Mouse (Mus musculus): ENCODE data around the gene Zc3h7b. TPM values are rescaled to one million over a fixed set of nuclear protein-coding genes. Genes with fewer than 3 reads are reported as not detected.
"Not testable (repeated sequence)": the region's sequence is repeated elsewhere in the genome, so short reads cannot be mapped to it uniquely, and the experiment has no call there.

Zc3h7b gene
- polyA plus RNA-seq (2016; fragmentation: Nextera tagmentation; extraction: Ambion mirVana): 51.7 and 57.5 TPM in 2 replicates

DNA sequence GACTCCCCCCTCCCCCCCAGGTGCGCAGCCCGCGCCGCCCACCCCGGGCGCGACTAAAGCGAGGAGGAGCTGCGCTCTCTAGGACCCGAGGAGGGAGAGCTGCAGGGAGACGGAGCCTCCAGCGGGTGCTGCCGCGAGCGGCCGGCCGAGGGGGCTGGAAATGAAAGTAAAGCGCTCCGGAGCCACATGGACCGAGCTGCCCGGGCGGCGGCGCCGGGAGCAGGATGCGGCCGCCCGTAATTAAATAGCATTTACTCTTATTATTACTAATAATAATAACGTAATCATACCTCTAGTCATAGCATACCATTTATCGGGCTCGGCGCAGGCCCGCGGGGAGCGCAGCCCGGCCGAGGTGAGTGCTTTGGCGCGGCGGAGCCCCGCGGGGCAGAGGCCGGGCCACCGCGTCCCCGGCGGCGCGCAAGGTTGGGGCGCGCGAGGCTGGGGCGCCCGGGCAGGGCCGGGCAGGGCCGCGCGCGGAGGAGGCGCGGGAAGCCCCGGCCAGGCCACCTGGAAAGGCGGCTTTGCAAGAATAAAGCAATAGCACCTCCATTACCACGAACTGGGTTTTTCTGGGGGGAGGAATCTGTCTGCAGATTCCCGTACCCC, at the start of gene Zc3h7b, which contains the start of gene Rangap1:
TSS of gene Zc3h7b (plus strand) at position 66 of the 609 bp plus-strand sequence.
TSS of gene Rangap1 (minus strand) at position 539 of the 609 bp plus-strand sequence.
- Histone ChIP-seq H3K4me3 (peak within 1 kb of the TSS; percentile 93), H3K36me3 (peaks cover 12% of the 10 kb centered on the region; the same call in 1 of the 2 replicates), H3K27ac (peak within 1 kb of the TSS; percentile 98), H3K27me3 (ENCODE audit: low read depth, poor library complexity, severe bottlenecking) (no peaks in the 10 kb centered on the region), H3K4me1 (peaks cover 18% of the 10 kb centered on the region), H3K9me3 (replicated peaks) (no peaks in the 10 kb centered on the region)
- DNase-seq (ENCODE audit: low spot score): peak; percentile 84
- under 1% methylated on average over 65 of the region's 65 CpGs for WGBS

DNA sequence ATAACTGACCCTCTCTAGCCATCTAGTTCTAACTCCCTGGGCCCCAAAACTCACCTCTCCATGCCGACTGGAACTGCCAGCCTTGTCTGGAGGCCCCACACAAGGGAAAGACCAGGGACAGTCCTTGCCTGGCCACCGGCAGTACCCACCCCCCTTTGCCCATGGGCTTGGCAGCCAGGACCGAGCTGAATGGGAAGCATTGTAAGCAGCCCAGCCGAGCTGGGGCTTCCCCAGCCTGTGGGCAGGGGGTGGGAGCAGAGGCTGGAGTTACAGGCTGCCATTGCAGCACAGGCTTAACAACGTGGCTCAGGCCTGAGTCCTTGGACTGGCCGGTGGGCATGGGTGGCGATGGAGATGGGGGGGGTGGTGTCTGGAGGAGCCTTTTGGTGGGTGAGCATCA, 47.7 kb upstream of the Zc3h7b start, which contains the start of gene Chadl:
TSS of gene Chadl (minus strand) at position 113 of the 400 bp plus-strand sequence.
- Histone ChIP-seq H3K4me3 (no peak within 1 kb of the TSS), H3K4me1 (peaks cover 30% of the 10 kb centered on the region), H3K36me3 (peaks cover 3% of the 10 kb centered on the region), H3K27ac (peak within 1 kb of the TSS; percentile 28; the same call in 1 of the 2 replicates), H3K9me3 (replicated peaks) (no peaks in the 10 kb centered on the region), H3K27me3 (ENCODE audit: low read depth, poor library complexity, severe bottlenecking) (peaks cover 54% of the 10 kb centered on the region)
- no peak for DNase-seq (ENCODE audit: low spot score)
- 65% methylated on average over 7 of the region's 7 CpGs for WGBS

DNA sequence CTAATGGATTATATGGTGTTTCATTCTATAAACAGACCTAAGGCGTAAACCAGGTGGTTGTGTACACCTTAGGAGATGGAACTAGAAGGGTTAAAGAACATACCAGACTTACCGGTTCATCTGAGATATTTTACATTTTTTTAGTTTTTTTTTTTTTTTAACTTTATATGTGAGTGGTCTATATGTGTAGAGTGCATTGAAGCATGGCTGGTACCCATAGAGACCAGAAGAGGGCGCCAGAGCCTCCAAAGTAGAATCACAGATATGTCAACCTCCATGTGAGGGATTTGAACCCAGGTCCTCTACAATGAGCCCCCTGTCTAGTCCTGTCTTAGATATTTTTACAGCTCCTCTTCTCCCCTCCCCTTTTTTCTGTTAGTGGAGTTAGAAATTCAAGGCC, 47.0 kb upstream of the Zc3h7b start:
- H3K9me3 ChIP-seq (replicated peaks): no peaks in the 10 kb centered on the region
- 52% methylated on average over 3 of the region's 3 CpGs for WGBS
- peaks cover 29% of the 10 kb centered on the region for H3K4me1 ChIP-seq
- no peak overlapping the region for H3K27ac ChIP-seq
- peaks cover 47% of the 10 kb centered on the region for H3K27me3 ChIP-seq (ENCODE audit: low read depth, poor library complexity, severe bottlenecking)
- peaks cover 10% of the 10 kb centered on the region for H3K36me3 ChIP-seq
- H3K4me3 ChIP-seq: no peak overlapping the region
- no peak for DNase-seq (ENCODE audit: low spot score)

DNA sequence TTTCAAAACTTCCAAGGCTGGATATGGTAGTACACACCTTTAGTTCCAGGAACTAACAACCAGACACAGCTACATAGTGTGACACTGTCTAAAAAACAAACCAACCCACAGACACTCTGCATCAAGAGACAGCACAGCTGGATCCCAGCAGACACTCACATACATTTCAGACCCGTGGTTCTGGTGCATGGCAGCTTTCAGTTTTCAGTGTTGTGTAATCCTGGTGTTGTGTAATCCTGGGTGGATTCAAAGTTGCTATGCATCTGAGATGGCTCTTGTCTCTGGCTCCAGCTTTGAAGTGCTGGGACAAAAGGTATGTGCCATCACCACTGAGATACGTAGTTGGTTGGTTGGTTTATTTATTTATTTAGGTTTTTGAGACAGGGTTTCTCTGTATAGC, 46.3 kb upstream of the Zc3h7b start:
- Histone ChIP-seq H3K36me3 (peaks cover 17% of the 10 kb centered on the region), H3K4me1 (peaks cover 22% of the 10 kb centered on the region), H3K4me3 (no peak overlapping the region), H3K9me3 (replicated peaks) (no peaks in the 10 kb centered on the region), H3K27me3 (ENCODE audit: low read depth, poor library complexity, severe bottlenecking) (peaks cover 40% of the 10 kb centered on the region), H3K27ac (no peak overlapping the region)
- WGBS: 81% methylated on average over 2 of the region's 2 CpGs
- DNase-seq (ENCODE audit: low spot score): no peak

DNA sequence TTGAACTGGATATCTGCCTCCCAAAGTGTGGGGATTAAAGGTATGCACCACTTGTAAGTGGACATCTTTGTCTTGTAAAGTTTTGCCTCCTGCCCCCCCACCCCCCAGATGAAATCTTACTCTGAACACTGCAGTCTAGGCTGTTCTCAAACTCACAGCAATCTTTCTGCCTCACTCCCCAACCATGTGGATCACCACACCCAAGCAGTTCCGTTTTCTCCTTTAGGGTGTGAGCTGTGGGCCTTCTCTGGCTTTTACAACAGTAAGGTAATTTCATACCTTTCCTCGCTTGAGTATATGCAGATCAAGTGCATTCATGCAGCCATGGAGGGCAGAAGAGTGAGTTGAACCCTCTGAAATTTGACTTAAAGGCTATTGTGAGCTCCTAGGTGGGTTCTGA, 44.7 kb upstream of the Zc3h7b start:
- 81% methylated on average over 2 of the region's 2 CpGs for WGBS
- Histone ChIP-seq H3K27me3 (ENCODE audit: low read depth, poor library complexity, severe bottlenecking) (peaks cover 24% of the 10 kb centered on the region), H3K4me1 (peaks cover 6% of the 10 kb centered on the region; the same call in 1 of the 2 replicates), H3K36me3 (peaks cover 33% of the 10 kb centered on the region), H3K9me3 (replicated peaks) (no peaks in the 10 kb centered on the region), H3K27ac (no peak overlapping the region), H3K4me3 (no peak overlapping the region)
- no peak for DNase-seq (ENCODE audit: low spot score)

DNA sequence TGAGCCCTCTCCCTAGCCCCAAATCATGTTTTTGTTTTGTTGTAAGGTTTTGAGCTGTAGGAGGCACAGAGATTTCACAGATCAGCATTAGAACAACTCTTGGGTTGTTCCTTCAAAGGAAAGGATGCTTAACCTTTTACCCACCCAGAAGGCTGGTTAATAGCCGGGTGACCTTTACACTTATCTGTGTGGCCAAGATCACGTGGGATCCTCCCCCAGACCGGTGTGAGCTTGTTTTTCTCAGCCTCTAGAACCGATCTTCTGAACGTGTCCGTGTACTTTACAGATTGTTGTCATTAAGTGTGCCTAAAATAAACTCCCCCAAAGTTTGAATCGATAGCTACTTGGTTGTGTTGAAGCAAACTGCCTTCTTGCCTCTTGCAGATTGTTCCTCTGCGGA, 44.3 kb upstream of the Zc3h7b start:
- Histone ChIP-seq H3K27me3 (ENCODE audit: low read depth, poor library complexity, severe bottlenecking) (peaks cover 20% of the 10 kb centered on the region), H3K27ac (no peak overlapping the region), H3K4me3 (no peak overlapping the region), H3K9me3 (replicated peaks) (no peaks in the 10 kb centered on the region), H3K4me1 (peaks cover 6% of the 10 kb centered on the region; the same call in 1 of the 2 replicates), H3K36me3 (peaks cover 38% of the 10 kb centered on the region)
- 79% methylated on average over 8 of the region's 8 CpGs for WGBS
- DNase-seq (ENCODE audit: low spot score): no peak

DNA sequence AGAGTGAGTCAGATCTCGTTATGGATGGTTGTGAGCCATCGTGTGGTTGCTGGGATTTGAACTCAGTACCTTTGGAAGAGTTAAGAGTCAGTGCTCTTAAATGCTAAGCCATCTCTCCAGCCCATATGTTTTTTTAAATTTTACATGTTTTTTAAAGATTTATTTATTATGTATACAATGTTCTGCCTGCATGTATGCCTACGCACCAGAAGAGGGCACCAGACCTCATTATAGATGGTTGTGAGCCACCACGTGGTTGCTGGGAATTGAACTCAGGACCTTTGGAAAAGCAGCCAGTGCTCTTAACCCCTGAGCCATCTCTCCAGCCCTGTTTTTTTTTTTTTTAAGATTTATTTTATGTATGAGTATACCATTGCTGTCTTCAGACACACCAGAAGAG, 43.5 kb upstream of the Zc3h7b start:
- 80% methylated on average over 4 of the region's 4 CpGs for WGBS
- not testable (repeated sequence) for DNase-seq (ENCODE audit: low spot score); H3K4me3 ChIP-seq; H3K4me1 ChIP-seq; H3K27ac ChIP-seq; H3K9me3 ChIP-seq (replicated peaks)
- Histone ChIP-seq H3K36me3 (peaks cover 45% of the 10 kb centered on the region), H3K27me3 (ENCODE audit: low read depth, poor library complexity, severe bottlenecking) (peaks cover 12% of the 10 kb centered on the region)

DNA sequence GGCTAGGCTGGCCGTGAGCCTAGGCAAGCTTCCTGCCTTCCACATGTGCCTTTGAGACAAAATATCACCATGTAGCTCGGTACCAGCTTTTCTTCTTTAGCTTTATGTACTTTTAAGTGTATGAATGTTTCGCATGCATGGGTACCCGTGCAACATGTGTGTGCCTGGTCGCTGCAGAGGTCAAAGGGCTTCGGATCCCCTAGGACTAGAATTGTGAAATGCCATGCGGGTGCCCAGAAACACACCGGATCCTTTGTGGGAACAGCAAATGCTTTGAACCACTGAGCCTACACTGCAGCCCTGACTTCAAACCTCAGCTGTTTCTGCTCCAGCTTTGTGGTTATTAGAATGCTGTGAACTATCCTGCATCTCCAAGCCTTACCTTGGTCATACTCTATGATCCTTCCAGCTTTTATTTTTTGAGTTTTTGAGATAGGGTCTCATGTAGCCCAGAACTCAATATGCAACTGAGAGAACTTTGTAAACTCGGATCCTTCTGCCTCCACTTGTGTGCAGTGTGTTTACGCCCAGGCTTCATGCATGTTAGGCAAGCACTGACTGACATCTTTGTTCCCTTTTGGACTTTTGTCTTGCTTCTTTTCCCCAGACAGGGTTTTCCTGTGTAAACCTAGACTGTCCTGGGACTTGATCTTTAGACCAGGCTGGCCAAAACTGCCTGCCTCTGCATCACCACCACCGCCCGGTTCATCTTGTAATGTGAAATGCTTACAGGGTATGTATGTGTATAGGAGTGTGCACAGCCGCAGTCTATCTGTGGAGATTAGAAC, 42.4 kb upstream of the Zc3h7b start:
- Histone ChIP-seq H3K27ac (no peak overlapping the region), H3K27me3 (ENCODE audit: low read depth, poor library complexity, severe bottlenecking) (peaks cover under 1% of the 10 kb centered on the region; the same call in 1 of the 2 replicates), H3K9me3 (replicated peaks) (no peaks in the 10 kb centered on the region), H3K36me3 (peaks cover 57% of the 10 kb centered on the region), H3K4me3 (no peak overlapping the region), H3K4me1 (no peaks in the 10 kb centered on the region)
- WGBS: 93% methylated on average over 13 of the region's 13 CpGs
- no peak for DNase-seq (ENCODE audit: low spot score)

DNA sequence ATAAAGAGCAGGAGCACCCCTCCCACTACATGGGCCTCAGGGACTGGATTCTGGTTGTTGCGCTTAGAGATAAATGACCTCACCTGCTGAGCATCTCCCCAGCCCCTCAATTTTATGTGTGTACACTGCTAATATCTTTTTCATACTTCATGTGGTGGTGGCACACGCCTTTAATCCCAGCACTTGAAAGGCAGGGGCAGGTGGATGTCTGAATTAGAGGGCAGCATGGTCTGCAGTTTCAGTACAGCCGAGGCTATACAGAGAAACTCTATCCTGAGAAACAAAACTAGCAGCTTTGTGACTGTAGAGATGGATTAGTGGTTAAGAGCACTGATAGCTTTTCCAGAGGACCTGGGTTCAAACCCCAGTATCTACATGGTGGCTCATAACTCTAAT, 41.8 kb upstream of the Zc3h7b start:
- peaks cover 63% of the 10 kb centered on the region for H3K36me3 ChIP-seq
- DNase-seq (ENCODE audit: low spot score): no peak
- no peaks in the 10 kb centered on the region for H3K4me1 ChIP-seq
- H3K9me3 ChIP-seq (replicated peaks): no peaks in the 10 kb centered on the region
- no peaks in the 10 kb centered on the region for H3K27me3 ChIP-seq (ENCODE audit: low read depth, poor library complexity, severe bottlenecking)
- 91% methylated on average over 3 of the region's 3 CpGs for WGBS
- no peak overlapping the region for H3K27ac ChIP-seq
- H3K4me3 ChIP-seq: no peak overlapping the region

DNA sequence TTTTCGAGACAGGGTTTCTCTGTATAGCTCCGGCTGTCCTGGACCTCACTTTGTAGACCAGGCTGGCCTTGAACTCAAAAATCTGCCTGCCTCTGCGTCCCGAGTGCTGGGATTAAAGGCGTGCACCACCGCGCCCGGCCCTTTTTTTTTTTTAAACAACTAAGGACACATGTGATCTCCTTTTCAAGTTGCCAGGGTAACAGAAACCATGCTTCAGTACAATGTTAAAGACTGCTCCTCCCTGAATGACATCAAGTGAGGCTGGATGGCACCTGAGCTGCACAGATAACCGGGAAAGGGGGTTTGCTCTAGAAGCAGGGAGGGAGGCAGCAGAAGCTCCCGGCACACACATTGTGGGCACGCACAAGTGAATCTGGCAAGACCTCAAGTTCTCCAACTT, 35.9 kb upstream of the Zc3h7b start:
- 96% methylated on average over 11 of the region's 11 CpGs for WGBS
- Histone ChIP-seq H3K9me3 (replicated peaks) (no peaks in the 10 kb centered on the region), H3K27me3 (ENCODE audit: low read depth, poor library complexity, severe bottlenecking) (no peaks in the 10 kb centered on the region), H3K4me3 (no peak overlapping the region), H3K36me3 (peaks cover 99% of the 10 kb centered on the region), H3K4me1 (no peaks in the 10 kb centered on the region), H3K27ac (no peak overlapping the region)
- no peak for DNase-seq (ENCODE audit: low spot score)

DNA sequence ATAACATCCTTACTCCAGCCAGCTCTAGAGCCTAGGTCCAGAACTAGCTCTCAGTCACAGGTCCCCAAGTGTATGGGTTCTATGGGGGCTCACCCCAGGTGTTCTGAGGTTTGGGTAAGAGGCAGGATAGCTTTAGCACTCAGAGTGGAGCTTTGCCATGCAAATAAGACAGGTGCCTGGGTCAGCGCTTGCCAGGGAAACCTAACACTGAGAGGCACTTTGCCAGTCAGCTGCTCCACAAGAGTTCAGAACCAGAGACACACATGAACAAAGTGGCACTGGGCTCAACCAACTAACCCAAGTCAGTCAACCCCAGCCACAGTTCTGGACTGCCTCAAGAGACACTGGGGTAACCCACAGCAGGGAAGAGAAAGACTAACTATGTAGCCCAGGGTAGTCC, 35.2 kb upstream of the Zc3h7b start:
- peaks cover 94% of the 10 kb centered on the region for H3K36me3 ChIP-seq
- no peaks in the 10 kb centered on the region for H3K27me3 ChIP-seq (ENCODE audit: low read depth, poor library complexity, severe bottlenecking)
- no peak for DNase-seq (ENCODE audit: low spot score)
- WGBS: 100% methylated on average over 1 of the region's 1 CpGs
- H3K9me3 ChIP-seq (replicated peaks): no peaks in the 10 kb centered on the region
- no peak overlapping the region for H3K27ac ChIP-seq
- H3K4me1 ChIP-seq: no peaks in the 10 kb centered on the region
- H3K4me3 ChIP-seq: no peak overlapping the region

DNA sequence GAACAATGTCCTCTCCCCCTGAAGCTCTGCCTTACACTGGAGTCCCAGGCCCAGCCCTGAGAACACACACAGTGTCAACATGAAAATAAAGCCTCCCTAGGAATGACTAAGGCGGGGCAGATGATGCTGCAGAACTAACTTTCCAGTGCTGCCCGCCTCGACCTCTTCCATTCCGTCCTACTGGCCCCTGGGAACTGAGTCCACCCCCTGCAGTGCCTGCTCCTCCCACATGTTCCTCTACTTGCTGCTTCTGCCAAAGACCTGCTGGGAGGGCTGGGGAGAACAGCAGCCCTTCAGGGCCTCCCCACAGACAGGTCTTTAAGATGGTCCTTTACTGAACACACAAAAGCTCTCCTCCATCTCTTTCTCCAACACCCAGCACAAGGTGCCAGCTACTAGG, 34.1 kb upstream of the Zc3h7b start:
- peaks cover 94% of the 10 kb centered on the region for H3K36me3 ChIP-seq
- 87% methylated on average over 4 of the region's 4 CpGs for WGBS
- H3K27ac ChIP-seq: no peak overlapping the region
- no peaks in the 10 kb centered on the region for H3K9me3 ChIP-seq (replicated peaks)
- H3K4me1 ChIP-seq: no peaks in the 10 kb centered on the region
- DNase-seq (ENCODE audit: low spot score): no peak
- H3K4me3 ChIP-seq: no peak overlapping the region
- H3K27me3 ChIP-seq (ENCODE audit: low read depth, poor library complexity, severe bottlenecking): no peaks in the 10 kb centered on the region

DNA sequence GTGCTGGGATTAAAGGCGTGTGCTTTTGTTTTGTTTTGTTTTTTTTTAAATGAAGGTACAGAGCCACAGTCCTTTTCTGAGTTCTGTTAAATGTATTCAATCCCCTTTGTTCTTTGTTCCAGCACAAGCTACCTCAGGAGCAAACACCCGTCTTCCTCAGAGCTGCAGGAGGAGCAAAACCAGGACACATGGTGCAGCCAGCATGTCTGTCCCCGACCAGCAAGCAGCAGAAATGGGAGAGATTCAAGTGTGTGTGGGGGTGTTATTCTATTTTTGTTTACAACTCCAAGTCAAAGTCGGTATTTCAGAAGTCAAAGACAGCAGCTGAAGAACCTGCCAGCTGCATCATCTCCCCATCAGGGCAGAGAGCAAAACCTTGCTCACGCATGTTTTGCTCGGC, 31.1 kb upstream of the Zc3h7b start:
- no peak overlapping the region for H3K4me3 ChIP-seq
- WGBS: 94% methylated on average over 6 of the region's 6 CpGs
- DNase-seq (ENCODE audit: low spot score): no peak
- H3K36me3 ChIP-seq: peaks cover 94% of the 10 kb centered on the region
- no peaks in the 10 kb centered on the region for H3K27me3 ChIP-seq (ENCODE audit: low read depth, poor library complexity, severe bottlenecking)
- H3K9me3 ChIP-seq (replicated peaks): no peaks in the 10 kb centered on the region
- no peaks in the 10 kb centered on the region for H3K4me1 ChIP-seq
- H3K27ac ChIP-seq: no peak overlapping the region
